Mouse (Mus musculus): ENCODE measurements around the gene Nat9.
A peak's percentile ranks its signal among the peaks of the same experiment; 100 is the strongest.

The Nat9 gene

GRCm38 (mm10) chr11:115176399-115177190 is 11.1 kb downstream of the Nat9 start:
- Histone ChIP-seq H3K36me3 (ENCODE audit: control insufficient read depth, insufficient read depth, low read length, poor library complexity, severe bottlenecking) (peaks cover 14% of the 10 kb centered on the region), H3K27me3 (ENCODE audit: control insufficient read depth, insufficient read depth, low read length, poor library complexity, severe bottlenecking) (no peaks in the 10 kb centered on the region)
- DNase-seq (ENCODE audit: low read depth, low spot score): no peak

GRCm38 (mm10) chr11:115173549-115174339 is 13.9 kb downstream of the Nat9 start:
- H3K27me3 ChIP-seq (ENCODE audit: control insufficient read depth, insufficient read depth, low read length, poor library complexity, severe bottlenecking): no peaks in the 10 kb centered on the region
- peaks cover 11% of the 10 kb centered on the region for H3K36me3 ChIP-seq (ENCODE audit: control insufficient read depth, insufficient read depth, low read length, poor library complexity, severe bottlenecking)
- DNase-seq (ENCODE audit: low read depth, low spot score): peak; percentile 44

- Histone ChIP-seq H3K36me3 (ENCODE audit: control insufficient read depth, insufficient read depth, low read length, poor library complexity, severe bottlenecking) (peaks cover 11% of the 10 kb centered on the region), H3K27me3 (ENCODE audit: control insufficient read depth, insufficient read depth, low read length, poor library complexity, severe bottlenecking) (no peaks in the 10 kb centered on the region)
- no peak for DNase-seq (ENCODE audit: low read depth, low spot score)
Measured at GRCm38 (mm10) chr11:115172825-115173287, 14.8 kb downstream of the Nat9 start.

GRCm38 (mm10) chr11:115171125-115171524 is 16.5 kb downstream of the Nat9 start:
- Histone ChIP-seq H3K27me3 (ENCODE audit: control insufficient read depth, insufficient read depth, low read length, poor library complexity, severe bottlenecking) (no peaks in the 10 kb centered on the region), H3K36me3 (ENCODE audit: control insufficient read depth, insufficient read depth, low read length, poor library complexity, severe bottlenecking) (peaks cover 3% of the 10 kb centered on the region)
- DNase-seq (ENCODE audit: low read depth, low spot score): no peak

GRCm38 (mm10) chr11:115169430-115169829 is 18.2 kb downstream of the Nat9 start:
- no peaks in the 10 kb centered on the region for H3K27me3 ChIP-seq (ENCODE audit: control insufficient read depth, insufficient read depth, low read length, poor library complexity, severe bottlenecking)
- no peaks in the 10 kb centered on the region; the same call in 1 of the 2 replicates for H3K36me3 ChIP-seq (ENCODE audit: control insufficient read depth, insufficient read depth, low read length, poor library complexity, severe bottlenecking)
- DNase-seq (ENCODE audit: low read depth, low spot score): no peak

GRCm38 (mm10) chr11:115167631-115168249 is 19.9 kb downstream of the Nat9 start:
- no peaks in the 10 kb centered on the region; the same call in 1 of the 2 replicates for H3K36me3 ChIP-seq (ENCODE audit: control insufficient read depth, insufficient read depth, low read length, poor library complexity, severe bottlenecking)
- DNase-seq (ENCODE audit: low read depth, low spot score): no peak

GRCm38 (mm10) chr11:115166776-115167175 is 20.9 kb downstream of the Nat9 start:
- no peaks in the 10 kb centered on the region for H3K27me3 ChIP-seq (ENCODE audit: control insufficient read depth, insufficient read depth, low read length, poor library complexity, severe bottlenecking)
- DNase-seq (ENCODE audit: low read depth, low spot score): no peak
- H3K36me3 ChIP-seq (ENCODE audit: control insufficient read depth, insufficient read depth, low read length, poor library complexity, severe bottlenecking): no peaks in the 10 kb centered on the region; the same call in 1 of the 2 replicates

More at GRCm38 (mm10) chr11:115167631-115168249, 19.9 kb downstream of the Nat9 start:
- H3K27me3 ChIP-seq (ENCODE audit: control insufficient read depth, insufficient read depth, low read length, poor library complexity, severe bottlenecking): no peaks in the 10 kb centered on the region

GRCm38 (mm10) chr11:115164976-115165374 is 22.7 kb downstream of the Nat9 start:
- no peaks in the 10 kb centered on the region; the same call in 1 of the 2 replicates for H3K36me3 ChIP-seq (ENCODE audit: control insufficient read depth, insufficient read depth, low read length, poor library complexity, severe bottlenecking)
- no peaks in the 10 kb centered on the region for H3K27me3 ChIP-seq (ENCODE audit: control insufficient read depth, insufficient read depth, low read length, poor library complexity, severe bottlenecking)
- no peak for DNase-seq (ENCODE audit: low read depth, low spot score)

- H3K27me3 ChIP-seq (ENCODE audit: control insufficient read depth, insufficient read depth, low read length, poor library complexity, severe bottlenecking): no peaks in the 10 kb centered on the region
- no peaks in the 10 kb centered on the region; the same call in 1 of the 2 replicates for H3K36me3 ChIP-seq (ENCODE audit: control insufficient read depth, insufficient read depth, low read length, poor library complexity, severe bottlenecking)
Measured at GRCm38 (mm10) chr11:115164341-115164975, 23.2 kb downstream of the Nat9 start.

GRCm38 (mm10) chr11:115163568-115164150 is 24.0 kb downstream of the Nat9 start:
- Histone ChIP-seq H3K36me3 (ENCODE audit: control insufficient read depth, insufficient read depth, low read length, poor library complexity, severe bottlenecking) (no peaks in the 10 kb centered on the region; the same call in 1 of the 2 replicates), H3K27me3 (ENCODE audit: control insufficient read depth, insufficient read depth, low read length, poor library complexity, severe bottlenecking) (no peaks in the 10 kb centered on the region)

More at GRCm38 (mm10) chr11:115164341-115164975, 23.2 kb downstream of the Nat9 start:
- no peak for DNase-seq (ENCODE audit: low read depth, low spot score)

GRCm38 (mm10) chr11:115162832-115163480 is 24.7 kb downstream of the Nat9 start, which contains the start of gene Slc9a3r1:
Gene Slc9a3r1, plus strand, starts transcription at chr11:115163341.
- H3K36me3 ChIP-seq (ENCODE audit: control insufficient read depth, insufficient read depth, low read length, poor library complexity, severe bottlenecking): no peaks in the 10 kb centered on the region; the same call in 1 of the 2 replicates
- peak; percentile 99 for DNase-seq (ENCODE audit: low read depth, low spot score)
- H3K27me3 ChIP-seq (ENCODE audit: control insufficient read depth, insufficient read depth, low read length, poor library complexity, severe bottlenecking): no peaks in the 10 kb centered on the region

More at GRCm38 (mm10) chr11:115163568-115164150, 24.0 kb downstream of the Nat9 start:
- DNase-seq (ENCODE audit: low read depth, low spot score): peak; percentile 70

- H3K27me3 ChIP-seq (ENCODE audit: control insufficient read depth, insufficient read depth, low read length, poor library complexity, severe bottlenecking): no peaks in the 10 kb centered on the region
- H3K36me3 ChIP-seq (ENCODE audit: control insufficient read depth, insufficient read depth, low read length, poor library complexity, severe bottlenecking): no peaks in the 10 kb centered on the region; the same call in 1 of the 2 replicates
- DNase-seq (ENCODE audit: low read depth, low spot score): no peak
Measured at GRCm38 (mm10) chr11:115162205-115162601, 25.5 kb downstream of the Nat9 start.

- DNase-seq (ENCODE audit: low read depth, low spot score): peak; percentile 64
- Histone ChIP-seq H3K27me3 (ENCODE audit: control insufficient read depth, insufficient read depth, low read length, poor library complexity, severe bottlenecking) (no peaks in the 10 kb centered on the region), H3K36me3 (ENCODE audit: control insufficient read depth, insufficient read depth, low read length, poor library complexity, severe bottlenecking) (no peaks in the 10 kb centered on the region)
Measured at GRCm38 (mm10) chr11:115161578-115162204, 26.0 kb downstream of the Nat9 start.
